Comparison of ENCODE assay signal across 17 mouse cellular contexts in the genomic region with DNA sequence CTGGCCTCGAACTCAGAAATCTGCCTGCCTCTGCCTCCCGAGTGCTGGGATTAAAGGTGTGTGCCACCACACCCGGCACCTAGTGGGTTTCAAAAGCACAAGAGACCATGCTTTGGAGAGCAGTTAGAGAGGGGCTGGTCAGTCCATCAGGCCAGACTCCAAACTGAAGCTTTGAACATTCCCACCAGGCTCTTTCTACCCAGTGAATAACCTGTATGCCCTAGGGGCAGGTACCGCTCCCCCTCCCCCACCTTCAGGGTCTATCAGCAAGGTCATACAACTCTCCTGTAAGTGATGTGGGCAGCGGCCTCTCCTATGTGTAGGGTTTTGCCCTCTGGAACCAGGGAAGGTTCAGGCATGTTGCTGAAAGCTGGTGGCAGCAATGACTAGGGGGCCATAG. TPM values are rescaled to one million over a fixed set of nuclear protein-coding genes. Genes with fewer than 3 reads are reported as not detected.
DNase-seq lines count a peak whose midpoint lies in the region; ATAC-seq and TF ChIP-seq lines count a peak whose summit lies in the region.
"Had no signal": no experiment of that assay in that cellular context is flagged by ENCODE, and none has a peak within 500 bp of the region (broad histone marks: within the 10 kb centered on the region; RNA-seq: fewer than 3 reads in every experiment).

No protein-coding gene starts in this region.

- no peak for ATAC-seq in heart, postnatal 0 days (ENCODE audit: insufficient read depth, low read depth)
- no peak for ATAC-seq in midbrain, embryonic 13.5 days
- no peak for ATAC-seq in midbrain, embryonic 16.5 days
- ATAC-seq in kidney, embryonic 15.5 days (replicated peaks; ENCODE audit: low FRiP score) = no peak
- no peak for ATAC-seq in liver, postnatal 0 days
- ATAC-seq: forebrain, embryonic 14.5 days had no signal

- no peak overlapping the region for H3K4me3 ChIP-seq in heart, postnatal 0 days (ENCODE audit: low read depth, low read length)
- no peak overlapping the region for H3K4me3 ChIP-seq in midbrain, embryonic 13.5 days (replicated peaks)
- no peak overlapping the region for H3K4me3 ChIP-seq in midbrain, embryonic 16.5 days (ENCODE audit: low read depth, low read length)
- H3K4me3 ChIP-seq in kidney, embryonic 15.5 days (replicated peaks) = no peak overlapping the region
- no peak overlapping the region for H3K4me3 ChIP-seq in liver, postnatal 0 days (ENCODE audit: low read depth, low read length)
- H3K4me3 ChIP-seq: layer of hippocampus, adult 2 months; limb, embryonic 13.5 days had no signal

- H3K27ac ChIP-seq in heart, postnatal 0 days (ENCODE audit: low read depth) = 0 out of 2 replicates have a peak overlapping the region, but pooled peaks have one; percentile 9
- no peak overlapping the region for H3K27ac ChIP-seq in midbrain, embryonic 13.5 days
- no peak overlapping the region for H3K27ac ChIP-seq in midbrain, embryonic 16.5 days (ENCODE audit: low read length)
- peak overlapping the region; percentile 77 for H3K27ac ChIP-seq in kidney, embryonic 15.5 days
- H3K27ac ChIP-seq in liver, postnatal 0 days (ENCODE audit: low read depth) = peak overlapping the region; percentile 90
- H3K27ac ChIP-seq: layer of hippocampus, adult 2 months; limb, embryonic 13.5 days had no signal

- H3K27me3 ChIP-seq in heart, postnatal 0 days (ENCODE audit: control insufficient read depth, insufficient read depth, low read length) = no peaks in the 10 kb centered on the region
- no peaks in the 10 kb centered on the region for H3K27me3 ChIP-seq in midbrain, embryonic 13.5 days
- H3K27me3 ChIP-seq in midbrain, embryonic 16.5 days (ENCODE audit: control insufficient read depth, insufficient read depth, low read depth, low read length) = no peaks in the 10 kb centered on the region
- H3K27me3 ChIP-seq in kidney, embryonic 15.5 days = no peaks in the 10 kb centered on the region
- no peaks in the 10 kb centered on the region for H3K27me3 ChIP-seq in liver, postnatal 0 days (ENCODE audit: insufficient read depth, low read length)

- DNase-seq in heart, postnatal 0 days (ENCODE audit: low spot score) = no peak
- no peak for DNase-seq in heart, adult 9 months (ENCODE audit: low spot score in 2 of 2)
- no peak for DNase-seq in liver, postnatal 0 days
- no peak for DNase-seq in cerebellum, postnatal 4 days (ENCODE audit: low spot score in 2 of 2)
- DNase-seq in left cerebral cortex, adult 8-10 months (ENCODE audit: low spot score in 2 of 2) = no peak
- DNase-seq: adrenal gland, postnatal 10 days; cerebellum, adult 8-10 months; embryo, embryonic 11 days; lung, postnatal 10 days; spleen, adult 18-20 months; thymus, postnatal 25 days had no signal

- no peaks in the 10 kb centered on the region for H3K9me3 ChIP-seq in heart, postnatal 0 days (replicated peaks; ENCODE audit: control insufficient read depth, low read length)
- H3K9me3 ChIP-seq in midbrain, embryonic 13.5 days = no peaks in the 10 kb centered on the region
- no peaks in the 10 kb centered on the region for H3K9me3 ChIP-seq in midbrain, embryonic 16.5 days (replicated peaks; ENCODE audit: control insufficient read depth, low read length, poor library complexity, severe bottlenecking)
- H3K9me3 ChIP-seq in kidney, embryonic 15.5 days (replicated peaks) = no peaks in the 10 kb centered on the region
- no peaks in the 10 kb centered on the region for H3K9me3 ChIP-seq in liver, postnatal 0 days (ENCODE audit: low read length)
- H3K9me3 ChIP-seq: limb, embryonic 13.5 days had no signal

- TF ChIP-seq CTCF in heart, postnatal 0 days (IDR thresholded peaks at IDR 0.05; ENCODE audit: low read depth) = no peak
- TF ChIP-seq CTCF in liver, postnatal 0 days (IDR thresholded peaks at IDR 0.05; ENCODE audit: low read depth) = no peak

- TF ChIP-seq EP300 in heart, postnatal 0 days (IDR thresholded peaks at IDR 0.05; ENCODE audit: low read depth) = no peak
- no peak for TF ChIP-seq EP300 in liver, postnatal 0 days (IDR thresholded peaks at IDR 0.05; ENCODE audit: low read depth)

- H3K9ac ChIP-seq in heart, postnatal 0 days (replicated peaks; ENCODE audit: low read depth, low read length) = no peak overlapping the region
- no peak overlapping the region for H3K9ac ChIP-seq in midbrain, embryonic 13.5 days (replicated peaks)
- no peak overlapping the region for H3K9ac ChIP-seq in midbrain, embryonic 16.5 days (ENCODE audit: low read depth, low read length)
- no peak overlapping the region for H3K9ac ChIP-seq in kidney, embryonic 15.5 days
- H3K9ac ChIP-seq in liver, postnatal 0 days (replicated peaks) = peak overlapping the region; percentile 52
- H3K9ac ChIP-seq: limb, embryonic 13.5 days had no signal

- no peak overlapping the region for H3K4me2 ChIP-seq in heart, postnatal 0 days (ENCODE audit: low read depth, low read length)
- peak overlapping the region; percentile 9; the same call in 1 of the 2 replicates for H3K4me2 ChIP-seq in midbrain, embryonic 13.5 days (replicated peaks)
- H3K4me2 ChIP-seq in midbrain, embryonic 16.5 days (ENCODE audit: low read length) = no peak overlapping the region
- H3K4me2 ChIP-seq in kidney, embryonic 15.5 days = peak overlapping the region; percentile 22
- peak overlapping the region; percentile 47; the same call in 1 of the 2 replicates for H3K4me2 ChIP-seq in liver, postnatal 0 days (ENCODE audit: low read depth, low read length)
- H3K4me2 ChIP-seq: limb, embryonic 13.5 days had no signal

- peaks cover 8% of the 10 kb centered on the region; the same call in 1 of the 2 replicates for H3K36me3 ChIP-seq in heart, postnatal 0 days (replicated peaks; ENCODE audit: control insufficient read depth, insufficient read depth, low read length)
- H3K36me3 ChIP-seq in midbrain, embryonic 13.5 days = peaks cover 10% of the 10 kb centered on the region; the same call in 1 of the 2 replicates
- H3K36me3 ChIP-seq in midbrain, embryonic 16.5 days (ENCODE audit: control insufficient read depth, insufficient read depth, low read length) = no peaks in the 10 kb centered on the region
- H3K36me3 ChIP-seq in kidney, embryonic 15.5 days = peaks cover 14% of the 10 kb centered on the region
- peaks cover 65% of the 10 kb centered on the region for H3K36me3 ChIP-seq in liver, postnatal 0 days (replicated peaks; ENCODE audit: insufficient read depth, low read length)

- WGBS in heart, postnatal 0 days = 86% methylated on average over 5 of the region's 5 CpGs
- WGBS in midbrain, embryonic 13.5 days = 97% methylated on average over 5 of the region's 5 CpGs
- WGBS in midbrain, embryonic 16.5 days = 98% methylated on average over 4 of the region's 5 CpGs
- WGBS in kidney, embryonic 15.5 days = 90% methylated on average over 5 of the region's 5 CpGs
- WGBS in liver, postnatal 0 days (ENCODE audit: insufficient replicate concordance) = 89% methylated on average over 4 of the region's 5 CpGs

- peaks cover 53% of the 10 kb centered on the region for H3K4me1 ChIP-seq in heart, postnatal 0 days (ENCODE audit: control insufficient read depth, insufficient read depth)
- H3K4me1 ChIP-seq in midbrain, embryonic 13.5 days (replicated peaks) = peaks cover 94% of the 10 kb centered on the region
- peaks cover 77% of the 10 kb centered on the region for H3K4me1 ChIP-seq in midbrain, embryonic 16.5 days (ENCODE audit: control insufficient read depth, insufficient read depth, low read length)
- H3K4me1 ChIP-seq in kidney, embryonic 15.5 days = peaks cover 99% of the 10 kb centered on the region
- H3K4me1 ChIP-seq in liver, postnatal 0 days (ENCODE audit: insufficient read depth) = peaks cover 79% of the 10 kb centered on the region

RNA-seq across cellular contexts. Expression of a gene that starts 6.0 kb away (rescaled TPM):
- total RNA-seq in heart, postnatal 0 days (2014; rRNA removed; ENCODE audit: low replicate concordance) = 31.5 and 39.8 TPM in 2 replicates
- 2.7 and 3.2 TPM in 2 replicates for polyA plus RNA-seq in heart, postnatal 0 days (2015; fragmentation: Nextera tagmentation; extraction: Ambion mirVana)
- polyA plus RNA-seq in midbrain, embryonic 13.5 days (2015; fragmentation: Nextera tagmentation; extraction: Ambion mirVana) = 10.4 and 11.0 TPM in 2 replicates
- 9.4 and 10.8 TPM in 2 replicates for polyA plus RNA-seq in midbrain, embryonic 16.5 days (2015; fragmentation: Nextera tagmentation; extraction: Ambion mirVana)
- polyA plus RNA-seq in kidney, embryonic 15.5 days (2015; fragmentation: Nextera tagmentation; extraction: Ambion mirVana) = 7.2 and 7.5 TPM in 2 replicates
- polyA plus RNA-seq in liver, postnatal 0 days (2015; fragmentation: Nextera tagmentation; extraction: Ambion mirVana) = 12.8 and 13.3 TPM in 2 replicates
- 10 to 100 TPM; 45.5 to 49.0 (median 48.0) TPM for total RNA-seq in left cerebral cortex, adult 8-10 months (2022)

Comparison
In these comparisons a context has a peak if more than half of its experiments do, and no peak if none do; other contexts are left out.
1. H3K4me2 ChIP-seq: peak in midbrain, embryonic 13.5 days (single experiment), kidney, embryonic 15.5 days (single experiment) and liver, postnatal 0 days (single experiment); none in heart, postnatal 0 days (single experiment) and midbrain, embryonic 16.5 days (single experiment).
2. H3K27ac ChIP-seq: peak in heart, postnatal 0 days (single experiment), kidney, embryonic 15.5 days (single experiment) and liver, postnatal 0 days (single experiment); none in midbrain, embryonic 13.5 days (single experiment) and midbrain, embryonic 16.5 days (single experiment).